Comparison of ENCODE assay signal across 26 mouse cellular contexts in the genomic region with DNA sequence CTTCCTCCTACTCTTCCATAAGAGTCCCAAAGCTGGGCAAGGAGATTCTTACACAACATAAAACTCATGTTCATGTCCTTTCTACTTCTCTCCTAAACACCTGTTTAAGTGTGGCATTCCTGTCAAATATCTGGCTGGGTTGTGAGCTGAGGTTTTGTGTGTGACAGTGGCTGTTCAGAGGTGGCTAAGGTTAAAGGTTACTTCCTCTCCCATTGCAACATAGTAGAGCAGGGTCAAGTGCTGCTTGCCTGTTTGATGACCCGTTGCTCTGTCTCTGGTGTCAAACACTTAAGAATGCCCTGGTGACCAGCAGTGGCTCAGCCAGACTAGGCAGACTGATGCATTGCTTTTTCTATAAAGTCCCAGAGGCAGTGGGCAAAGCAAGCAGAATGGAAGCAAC.
DNase-seq lines count a peak whose midpoint lies in the region; ATAC-seq and TF ChIP-seq lines count a peak whose summit lies in the region.
"Had no signal": no experiment of that assay in that cellular context is flagged by ENCODE, and none has a peak within 500 bp of the region (broad histone marks: within the 10 kb centered on the region; RNA-seq: fewer than 3 reads in every experiment).

No protein-coding gene starts in this region.

- H3K9me3 ChIP-seq in liver, embryonic 11.5 days (ENCODE audit: control insufficient read depth, low read length), result no peaks in the 10 kb centered on the region
- no peaks in the 10 kb centered on the region for H3K9me3 ChIP-seq in liver, embryonic 14.5 days (ENCODE audit: control insufficient read depth, low read length)
- H3K9me3 ChIP-seq in liver, embryonic 15.5 days (replicated peaks), result no peaks in the 10 kb centered on the region
- H3K9me3 ChIP-seq: embryonic facial prominence, embryonic 12.5 days; embryonic facial prominence, embryonic 15.5 days; heart, embryonic 12.5 days; heart, embryonic 15.5 days; hindbrain, embryonic 10.5 days; hindbrain, embryonic 13.5 days had no signal

- H3K9ac ChIP-seq in liver, adult 2 months (ENCODE audit: low read depth, low read length), result no peak overlapping the region
- H3K9ac ChIP-seq in liver, embryonic 11.5 days (ENCODE audit: low read depth, low read length), result no peak overlapping the region
- no peak overlapping the region for H3K9ac ChIP-seq in liver, embryonic 14.5 days (replicated peaks)
- H3K9ac ChIP-seq in liver, embryonic 15.5 days, result no peak overlapping the region
- H3K9ac ChIP-seq: embryonic facial prominence, embryonic 12.5 days; embryonic facial prominence, embryonic 15.5 days; forebrain, postnatal 0 days; heart, embryonic 12.5 days; heart, embryonic 15.5 days; hindbrain, embryonic 13.5 days had no signal

- no peak overlapping the region for H3K4me3 ChIP-seq in liver, adult 2 months (ENCODE audit: insufficient read depth, low read depth, low read length)
- H3K4me3 ChIP-seq in liver, embryonic 11.5 days (ENCODE audit: low read depth, low read length), result no peak overlapping the region
- no peak overlapping the region for H3K4me3 ChIP-seq in liver, embryonic 14.5 days (ENCODE audit: insufficient read depth in 1 of 2, low read depth in 2 of 2, low read length in 2 of 2)
- H3K4me3 ChIP-seq in liver, embryonic 15.5 days (replicated peaks), result no peak overlapping the region
- H3K4me3 ChIP-seq in kidney, adult 2 months (ENCODE audit: insufficient read depth, low read depth, low read length), result no peak overlapping the region
- H3K4me3 ChIP-seq in left cerebral cortex, adult 2 months, result no peak overlapping the region
- H3K4me3 ChIP-seq: embryonic facial prominence, embryonic 12.5 days; embryonic facial prominence, embryonic 15.5 days; heart, embryonic 12.5 days; heart, embryonic 15.5 days; hindbrain, embryonic 10.5 days; hindbrain, embryonic 13.5 days had no signal

- H3K27me3 ChIP-seq in liver, adult 2 months (ENCODE audit: control insufficient read depth, insufficient read depth, low read length), result no peaks in the 10 kb centered on the region
- no peaks in the 10 kb centered on the region for H3K27me3 ChIP-seq in liver, embryonic 11.5 days (replicated peaks; ENCODE audit: control insufficient read depth, insufficient read depth, low read length)
- H3K27me3 ChIP-seq in liver, embryonic 14.5 days (ENCODE audit: control insufficient read depth, insufficient read depth, low read length), result no peaks in the 10 kb centered on the region
- H3K27me3 ChIP-seq in liver, embryonic 15.5 days, result no peaks in the 10 kb centered on the region
- no peaks in the 10 kb centered on the region for H3K27me3 ChIP-seq in kidney, adult 2 months (replicated peaks; ENCODE audit: control insufficient read depth, insufficient read depth, low read length)
- H3K27me3 ChIP-seq: embryonic facial prominence, embryonic 12.5 days; embryonic facial prominence, embryonic 15.5 days; heart, embryonic 12.5 days; heart, embryonic 15.5 days; hindbrain, embryonic 13.5 days had no signal

- intact Hi-C loops in left cerebral cortex, adult 2 months (cut with DNase I), result no loop called here

- DNase-seq in liver, adult 2 months (ENCODE audit: extremely low read depth, low read depth, low spot score), result peak; percentile 94
- DNase-seq in liver, embryonic 11.5 days (ENCODE audit: low spot score), result no peak
- DNase-seq in lung, postnatal 25 days (ENCODE audit: low spot score), result peak; percentile 4
- DNase-seq in lung, postnatal 10 days, result no peak
- no peak for DNase-seq in liver, embryonic 14.5 days (ENCODE audit: low read depth in 3 of 3, low spot score in 3 of 3)
- no peak for DNase-seq in kidney, adult 2 months
- DNase-seq in left cerebral cortex, adult 2 months (ENCODE audit: extremely low spot score in 1 of 2, low spot score in 2 of 2), result no peak
- DNase-seq: adrenal gland, adult 2 months; adrenal gland, postnatal 14 days; cerebellum, adult 11 months; cerebellum, adult 2 months; cerebellum, adult 9-11 months; cerebellum, postnatal 25 days; forebrain, postnatal 0 days; gastrocnemius, postnatal 25 days; heart, postnatal 10 days; heart, postnatal 36 days had no signal

- no peak for TF ChIP-seq POLR2A in liver, adult 2 months (IDR thresholded peaks at IDR 0.05; ENCODE audit: extremely low read depth, insufficient read depth, low read length)
- TF ChIP-seq POLR2A in kidney, adult 2 months (IDR thresholded peaks at IDR 0.05; ENCODE audit: low read depth, low read length), result no peak

- ATAC-seq in liver, embryonic 11.5 days (replicated peaks; ENCODE audit: low FRiP score), result no peak
- peak; percentile 35; the same call in 1 of the 2 replicates for ATAC-seq in liver, embryonic 14.5 days (ENCODE audit: insufficient read depth)
- peak; percentile 57 for ATAC-seq in liver, embryonic 15.5 days (ENCODE audit: insufficient read depth)
- ATAC-seq: CD4-positive, CD25-positive, alpha-beta regulatory T cell, adult 4 months; forebrain, embryonic 14.5 days; forebrain, postnatal 0 days had no signal

- no peak for TF ChIP-seq CTCF in liver, adult 2 months (IDR thresholded peaks at IDR 0.05; ENCODE audit: low read depth, low read length)
- TF ChIP-seq CTCF in liver, embryonic 14.5 days (IDR thresholded peaks at IDR 0.05; ENCODE audit: low read depth), result no peak
- no peak for TF ChIP-seq CTCF in kidney, adult 2 months (conservative IDR thresholded peaks at IDR 0.05; ENCODE audit: insufficient read depth, insufficient read length, low read depth, low read length)
- TF ChIP-seq CTCF in left cerebral cortex, adult 2 months (IDR thresholded peaks at IDR 0.05), result no peak

- 3% methylated on average over 1 of the region's 1 CpGs for WGBS in liver, adult 2 months
- WGBS in liver, embryonic 11.5 days, result 50% methylated on average over 1 of the region's 1 CpGs
- 20% methylated on average over 1 of the region's 1 CpGs for WGBS in liver, embryonic 14.5 days (ENCODE audit: insufficient replicate concordance)
- WGBS in liver, embryonic 15.5 days (ENCODE audit: insufficient replicate concordance), result 33% methylated on average over 1 of the region's 1 CpGs
- WGBS in kidney, adult 2 months, result 29% methylated on average over 1 of the region's 1 CpGs

- H3K4me2 ChIP-seq in liver, embryonic 11.5 days, result no peak overlapping the region
- H3K4me2 ChIP-seq in liver, embryonic 14.5 days (ENCODE audit: low read depth), result no peak overlapping the region
- no peak overlapping the region for H3K4me2 ChIP-seq in liver, embryonic 15.5 days
- H3K4me2 ChIP-seq: embryonic facial prominence, embryonic 12.5 days; embryonic facial prominence, embryonic 15.5 days; heart, embryonic 12.5 days; heart, embryonic 15.5 days; hindbrain, embryonic 13.5 days had no signal

- peak overlapping the region; percentile 19 for H3K27ac ChIP-seq in liver, adult 2 months (replicated peaks; ENCODE audit: insufficient read depth, low read depth, low read length)
- H3K27ac ChIP-seq in liver, embryonic 11.5 days (ENCODE audit: low read depth, low read length), result no peak overlapping the region
- H3K27ac ChIP-seq in liver, embryonic 14.5 days, result no peak overlapping the region
- 0 out of 2 replicates have a peak overlapping the region, but pooled peaks have one; percentile 24 for H3K27ac ChIP-seq in liver, embryonic 15.5 days (replicated peaks)
- no peak overlapping the region for H3K27ac ChIP-seq in kidney, adult 2 months (ENCODE audit: insufficient read depth, low read depth, low read length)
- H3K27ac ChIP-seq in left cerebral cortex, adult 2 months, result no peak overlapping the region
- H3K27ac ChIP-seq: embryonic facial prominence, embryonic 12.5 days; embryonic facial prominence, embryonic 15.5 days; heart, embryonic 15.5 days; hindbrain, embryonic 10.5 days; hindbrain, embryonic 13.5 days had no signal

- H3K36me3 ChIP-seq in liver, adult 2 months (ENCODE audit: control insufficient read depth, insufficient read depth, low read length), result 0 out of 2 replicates have a peak, but pooled peaks cover 2% of the 10 kb centered on the region
- H3K36me3 ChIP-seq in liver, embryonic 11.5 days (ENCODE audit: control insufficient read depth, insufficient read depth, low read length), result no peaks in the 10 kb centered on the region
- H3K36me3 ChIP-seq in liver, embryonic 14.5 days (replicated peaks; ENCODE audit: control insufficient read depth, insufficient read depth, low read depth), result no peaks in the 10 kb centered on the region
- no peaks in the 10 kb centered on the region for H3K36me3 ChIP-seq in liver, embryonic 15.5 days (replicated peaks)
- no peaks in the 10 kb centered on the region for H3K36me3 ChIP-seq in kidney, adult 2 months (ENCODE audit: control insufficient read depth, insufficient read depth, low read length)
- H3K36me3 ChIP-seq: hindbrain, embryonic 13.5 days had no signal

- TF ChIP-seq EP300 in liver, embryonic 14.5 days (IDR thresholded peaks at IDR 0.05; ENCODE audit: low read depth), result no peak

- H3K4me1 ChIP-seq in liver, adult 2 months (ENCODE audit: control insufficient read depth, insufficient read depth, low read length), result peaks cover 17% of the 10 kb centered on the region
- H3K4me1 ChIP-seq in liver, embryonic 11.5 days (replicated peaks; ENCODE audit: control insufficient read depth, insufficient read depth, low read length), result no peaks in the 10 kb centered on the region
- H3K4me1 ChIP-seq in liver, embryonic 14.5 days (replicated peaks; ENCODE audit: control insufficient read depth in 2 of 2, insufficient read depth in 2 of 2, low read length in 1 of 2), result peaks cover 0 to 3% of the 10 kb centered on the region in 2 experiments; a peak in 1 of 4 replicates
- peaks cover 17% of the 10 kb centered on the region for H3K4me1 ChIP-seq in liver, embryonic 15.5 days (replicated peaks)
- no peaks in the 10 kb centered on the region for H3K4me1 ChIP-seq in kidney, adult 2 months (ENCODE audit: control insufficient read depth, insufficient read depth, low read length)
- H3K4me1 ChIP-seq: embryonic facial prominence, embryonic 12.5 days; embryonic facial prominence, embryonic 15.5 days; hindbrain, embryonic 10.5 days; hindbrain, embryonic 13.5 days had no signal

- no peaks in the 10 kb centered on the region for H3K79me2 ChIP-seq in liver, adult 2 months (ENCODE audit: control insufficient read depth, insufficient read depth, low read length)

Comparison
In these comparisons a context has a peak if more than half of its experiments do, and no peak if none do; other contexts are left out.
1. DNase-seq: peak in liver, adult 2 months (single experiment) and lung, postnatal 25 days (single experiment); none in liver, embryonic 11.5 days (single experiment), lung, postnatal 10 days (single experiment), liver, embryonic 14.5 days (0 of 3), kidney, adult 2 months (single experiment) and left cerebral cortex, adult 2 months (0 of 2).
2. H3K27ac ChIP-seq: peak in liver, adult 2 months (single experiment) and liver, embryonic 15.5 days (single experiment); none in liver, embryonic 11.5 days (single experiment), liver, embryonic 14.5 days (single experiment), kidney, adult 2 months (single experiment) and left cerebral cortex, adult 2 months (single experiment).